Mouse (Mus musculus) B cell, adult 2 months (primary cell): ENCODE results near the gene Susd1.

ENCODE experiments used
- DNase-seq, 2 experiments: peaks; one replicate each; pipeline ENCODE4 v3.0.0; 2022

Susd1 gene

DNA sequence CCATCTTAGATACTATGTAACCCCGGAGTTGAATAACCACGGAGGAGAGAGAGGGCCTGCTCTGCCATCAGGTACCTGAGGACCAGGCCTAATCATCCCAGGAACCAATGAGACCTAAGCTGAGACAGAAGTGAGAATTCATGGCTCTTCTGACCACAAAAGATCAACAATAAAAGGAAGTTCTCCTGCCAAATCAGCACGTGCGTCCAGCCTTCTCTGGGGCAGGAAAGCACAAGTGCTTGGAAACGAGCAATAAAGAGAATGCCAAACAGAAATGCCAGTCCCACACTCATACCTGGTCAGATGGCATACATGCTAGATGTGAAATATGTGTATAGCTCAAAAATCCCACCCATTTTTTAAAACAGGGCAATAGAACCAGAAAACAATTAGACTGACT is 58.6 kb downstream of the Susd1 start:
- DNase-seq: no peak

DNA sequence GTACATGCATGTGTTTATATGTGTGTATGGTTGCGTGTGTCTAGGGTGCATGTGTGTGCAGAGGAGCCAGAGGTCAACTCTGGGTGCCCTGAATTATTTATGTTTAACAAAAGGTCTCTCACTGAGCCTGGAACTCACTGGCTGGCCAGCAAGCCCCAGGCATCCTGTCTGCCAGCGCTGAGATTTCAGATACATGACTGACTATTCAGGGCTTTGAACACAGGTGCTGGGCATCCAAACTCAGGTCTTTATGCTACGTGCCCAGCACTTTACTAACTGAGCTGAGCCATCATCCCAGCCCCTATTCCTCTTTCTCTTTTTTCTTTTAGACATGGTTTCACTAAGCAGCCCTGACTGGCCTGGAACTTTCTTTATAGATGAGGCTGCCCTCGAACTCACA is 59.8 kb downstream of the Susd1 start:
- no peak for DNase-seq

DNA sequence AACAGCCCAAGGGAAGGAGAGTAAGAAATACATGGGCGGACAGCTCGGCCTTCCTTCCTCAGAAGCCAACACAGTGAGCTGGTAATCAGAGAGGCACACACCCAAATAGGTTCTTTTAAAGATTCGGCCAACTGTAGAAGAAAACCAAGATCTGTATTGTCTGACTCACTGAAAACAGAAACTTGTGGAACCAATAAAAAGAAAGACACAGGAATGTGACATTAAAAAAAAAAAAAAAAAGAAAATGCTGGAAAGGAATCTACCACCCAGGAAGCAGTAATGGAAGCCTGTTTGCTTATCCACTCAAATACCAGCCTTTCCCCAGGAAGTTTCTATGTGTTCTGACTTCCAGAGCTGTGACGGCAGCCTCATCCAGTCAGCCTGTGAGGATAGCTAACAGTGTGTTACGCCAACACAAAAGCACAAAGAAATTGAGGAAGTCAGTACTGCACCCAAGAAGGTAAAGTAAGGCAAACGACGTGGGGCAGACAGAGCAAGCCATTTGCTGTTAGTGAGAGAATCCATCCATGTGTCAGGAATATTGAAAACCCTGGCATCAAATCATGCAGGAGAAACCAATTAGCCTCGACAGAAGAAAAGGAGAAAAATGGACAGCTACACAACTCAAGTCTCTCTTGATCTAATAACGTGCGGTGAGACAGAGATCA is 64.0 kb downstream of the Susd1 start:
- no peak for DNase-seq

DNA sequence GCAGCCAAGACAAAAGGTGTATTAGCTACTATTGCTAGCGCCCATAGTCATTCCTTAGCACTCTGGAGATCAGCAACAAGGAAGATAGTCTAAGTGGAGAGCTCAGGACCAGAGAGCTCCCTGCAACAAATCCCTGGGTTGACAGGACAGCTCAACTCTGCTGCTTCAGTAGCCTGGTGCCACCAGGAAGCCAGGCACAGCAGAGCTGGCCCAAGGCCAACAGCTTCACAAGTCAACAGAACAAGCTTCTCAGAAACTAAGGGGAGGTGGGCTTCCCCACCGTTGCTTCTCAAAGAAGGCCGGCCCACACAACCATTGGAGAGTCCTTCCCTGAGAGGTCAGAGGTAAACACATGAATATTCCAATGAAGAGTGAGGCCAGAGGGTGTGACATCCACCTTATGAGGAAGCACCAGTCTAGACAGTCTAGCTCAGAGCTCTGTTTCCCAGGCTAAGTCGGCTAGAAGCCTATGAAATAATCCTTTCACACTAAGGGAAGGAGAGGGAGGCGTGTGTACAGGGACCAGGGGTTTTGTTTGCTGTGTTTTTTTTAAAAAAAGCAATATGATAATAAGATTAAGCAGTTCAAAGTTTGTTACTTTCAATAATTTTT is 65.8 kb downstream of the Susd1 start:
- DNase-seq: no peak

DNA sequence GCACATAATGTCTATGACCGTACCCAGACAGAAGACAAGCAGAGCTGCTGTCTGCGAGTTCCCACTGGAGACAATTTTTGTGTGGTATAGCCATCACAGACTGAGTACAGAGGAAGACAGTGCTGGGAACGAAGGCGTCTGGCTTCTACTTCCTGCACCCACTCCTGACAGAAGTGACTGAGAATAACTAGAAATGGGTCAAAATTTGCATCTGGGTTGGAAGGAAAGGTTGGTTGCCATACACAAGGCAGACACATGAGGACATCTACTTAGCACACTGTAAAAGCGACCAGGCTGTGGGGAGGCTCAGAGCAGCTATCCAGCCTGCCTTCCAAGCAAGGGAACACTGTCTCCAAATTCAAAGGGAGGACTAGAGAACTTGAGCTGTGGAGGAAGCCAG is 66.5 kb downstream of the Susd1 start:
- DNase-seq: no peak

DNA sequence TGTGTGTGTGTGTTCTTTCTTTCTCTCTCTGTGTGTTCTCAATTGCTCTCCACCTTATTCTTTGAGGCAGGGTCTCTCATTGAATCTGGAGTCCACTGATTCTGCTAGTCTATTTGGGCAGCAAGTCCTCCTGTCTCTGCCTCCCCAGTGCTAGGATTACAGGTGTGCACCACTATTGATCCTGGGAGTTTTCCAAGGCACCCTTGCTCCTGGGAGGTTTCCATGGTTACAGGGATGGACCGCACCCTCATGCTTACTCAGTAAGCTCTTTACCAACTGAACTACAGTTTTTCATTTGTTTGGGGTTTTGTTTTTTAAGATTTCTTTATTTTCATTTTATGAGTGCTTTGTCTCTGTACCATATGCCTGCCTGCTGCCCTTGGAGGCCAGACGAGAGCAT is 68.5 kb downstream of the Susd1 start:
- DNase-seq: no peak

DNA sequence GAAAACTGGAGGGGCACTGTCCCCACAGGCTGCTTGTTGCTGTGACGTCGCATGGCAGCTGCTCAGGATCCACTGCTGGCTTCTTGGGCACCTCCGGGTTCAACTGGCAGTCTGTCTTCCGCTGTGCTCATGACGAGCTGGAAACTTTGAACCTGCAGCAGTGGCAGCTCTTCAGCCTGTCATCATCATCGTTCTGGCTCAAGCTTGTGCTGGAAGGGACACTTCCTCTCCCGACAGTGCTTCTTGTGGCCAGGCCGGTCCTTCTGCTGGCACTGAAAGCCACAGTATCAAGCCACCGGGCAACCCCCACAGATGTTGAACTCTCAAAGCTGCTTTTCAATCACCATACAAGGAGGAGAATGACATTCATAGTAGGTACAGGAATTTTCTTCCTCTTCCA is 70.3 kb downstream of the Susd1 start:
- DNase-seq: no peak

DNA sequence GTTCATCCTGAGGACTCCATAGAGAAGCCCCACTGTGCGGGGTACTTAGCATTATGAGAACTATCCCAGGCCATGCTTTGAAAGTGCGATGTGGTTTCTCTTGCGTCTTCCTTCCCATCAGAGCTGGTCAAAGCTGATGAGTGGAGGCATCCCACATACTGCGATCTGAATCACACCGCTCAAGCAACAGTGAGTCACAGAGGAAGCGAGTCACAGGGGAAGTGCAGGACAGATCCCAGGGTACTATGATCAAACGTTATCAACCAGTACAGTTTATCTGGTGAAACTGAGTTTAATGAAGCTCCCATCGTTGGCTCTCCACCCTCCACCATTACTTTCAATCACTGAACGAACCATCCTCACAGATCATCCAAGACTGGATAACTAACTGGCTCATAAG is 72.2 kb downstream of the Susd1 start:
- no peak for DNase-seq

DNA sequence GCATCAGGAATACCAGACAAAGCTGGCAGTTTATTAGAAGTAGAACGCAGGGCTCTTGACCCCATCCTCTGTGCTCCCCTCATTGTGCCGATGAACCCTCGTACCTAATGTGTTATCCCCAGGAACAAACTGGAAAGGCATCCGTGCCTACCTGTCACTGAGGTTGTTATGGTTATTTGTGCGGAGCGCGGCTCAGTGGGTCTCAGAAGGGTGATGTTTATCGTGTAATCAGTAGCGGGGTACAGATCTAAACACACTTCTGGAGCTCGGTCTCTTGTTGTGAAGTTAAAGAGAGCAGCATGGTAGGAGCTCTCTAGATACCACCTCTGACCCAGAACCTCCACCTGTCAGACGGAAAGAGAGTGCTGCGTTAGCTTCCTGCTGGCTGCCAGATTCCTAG is 72.9 kb downstream of the Susd1 start:
- no peak for DNase-seq

DNA sequence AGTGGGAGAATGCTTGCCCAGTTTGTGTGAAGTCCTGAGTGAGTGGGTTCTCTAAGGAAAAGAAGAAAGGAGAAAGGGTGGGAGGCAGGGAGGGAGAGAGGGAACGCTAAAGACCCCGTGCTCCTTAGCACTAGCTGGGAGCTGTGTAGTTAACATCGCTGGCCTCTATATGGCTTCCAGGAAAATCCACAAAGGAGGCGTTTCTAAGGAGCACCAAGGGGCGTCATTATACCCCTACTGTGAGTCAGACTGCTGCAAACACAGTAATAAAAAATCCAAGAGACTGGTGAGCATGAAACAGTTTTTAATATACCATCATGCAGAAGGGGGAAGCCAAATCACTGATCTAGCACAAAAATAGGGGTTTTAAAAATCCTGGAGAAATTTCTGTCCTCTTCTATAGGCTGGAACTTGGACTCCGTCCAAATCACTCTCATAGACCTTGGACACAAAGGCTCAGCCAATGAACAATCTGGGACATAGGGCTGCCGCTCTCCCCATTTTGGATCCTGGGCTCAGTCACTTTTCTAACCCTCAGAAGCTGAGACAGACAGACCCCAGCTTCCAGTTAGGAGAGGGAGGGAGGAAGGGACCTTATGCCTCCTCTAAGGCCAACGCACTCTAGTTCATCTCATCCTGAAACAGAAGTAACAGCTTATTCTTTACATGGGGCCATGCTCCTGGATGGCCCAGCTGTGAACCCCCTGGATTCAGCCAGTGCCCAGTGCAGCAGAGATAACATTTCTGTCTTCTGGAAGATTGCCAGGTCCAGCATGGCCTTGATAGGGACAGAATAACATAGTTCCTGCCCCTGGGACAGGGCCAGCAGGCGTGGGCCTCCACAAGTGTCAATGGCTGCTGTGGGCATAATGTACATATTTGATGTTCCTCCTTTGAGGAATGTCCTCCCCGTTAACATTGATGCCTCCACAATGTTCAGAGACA is 73.9 kb downstream of the Susd1 start:
- DNase-seq: no peak

DNA sequence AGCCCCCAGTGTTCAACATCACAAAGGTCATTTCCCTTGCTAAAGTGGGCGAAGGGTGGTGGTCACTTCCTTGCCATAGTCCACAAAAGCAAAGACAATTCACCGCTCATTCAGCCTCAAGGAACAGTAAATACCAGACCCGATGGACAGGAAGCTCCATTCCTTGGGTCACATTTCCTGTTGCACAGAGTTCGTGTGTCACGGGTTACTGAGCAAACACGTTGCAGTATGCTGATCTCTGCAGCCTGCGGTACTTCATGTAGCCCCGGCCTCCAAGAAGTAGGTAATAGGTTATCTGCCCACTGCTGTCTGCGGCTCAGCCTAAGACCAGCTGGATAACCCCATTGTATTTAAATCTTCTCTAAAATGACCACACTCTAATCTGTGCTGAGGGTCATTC is 75.4 kb downstream of the Susd1 start:
- no peak for DNase-seq

DNA sequence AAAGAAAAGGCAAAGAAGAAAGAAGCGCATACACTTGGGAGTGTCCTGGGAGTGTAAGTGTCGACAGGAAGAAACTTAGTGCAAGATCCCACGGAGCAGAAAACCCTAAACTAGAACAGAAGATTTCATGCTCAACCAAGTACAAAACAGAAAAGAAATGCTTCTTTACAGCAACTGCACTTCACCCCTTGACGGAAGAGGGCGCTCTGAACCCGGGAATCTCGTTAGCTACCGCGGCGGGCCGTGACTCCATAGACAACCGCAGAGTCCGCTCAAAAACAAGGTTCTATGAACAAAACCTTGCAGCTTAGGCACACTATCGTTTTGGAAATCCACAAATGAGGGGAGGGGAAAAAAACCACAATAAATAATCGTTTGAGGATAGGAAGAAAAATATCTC is 77.7 kb downstream of the Susd1 start:
- DNase-seq: peak; percentile 88

DNA sequence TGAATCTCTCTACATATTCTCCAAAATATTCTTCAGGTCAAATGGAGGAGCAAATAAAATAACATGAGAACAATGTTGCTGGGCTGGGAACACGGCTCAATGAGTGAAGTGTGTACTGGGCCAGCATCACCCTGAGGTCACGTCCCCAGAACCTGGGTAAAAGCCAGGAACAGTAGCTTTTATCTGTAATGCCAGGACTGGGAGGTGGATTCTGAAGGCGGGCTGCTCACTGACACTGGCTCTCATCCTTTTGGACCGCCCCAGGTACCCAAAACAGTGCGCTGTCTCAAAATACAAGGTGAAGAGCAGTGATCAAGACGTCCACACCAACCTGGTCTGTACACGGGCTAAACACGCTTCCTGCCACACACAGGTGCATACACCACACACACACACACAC is 78.5 kb downstream of the Susd1 start:
- no peak for DNase-seq

DNA sequence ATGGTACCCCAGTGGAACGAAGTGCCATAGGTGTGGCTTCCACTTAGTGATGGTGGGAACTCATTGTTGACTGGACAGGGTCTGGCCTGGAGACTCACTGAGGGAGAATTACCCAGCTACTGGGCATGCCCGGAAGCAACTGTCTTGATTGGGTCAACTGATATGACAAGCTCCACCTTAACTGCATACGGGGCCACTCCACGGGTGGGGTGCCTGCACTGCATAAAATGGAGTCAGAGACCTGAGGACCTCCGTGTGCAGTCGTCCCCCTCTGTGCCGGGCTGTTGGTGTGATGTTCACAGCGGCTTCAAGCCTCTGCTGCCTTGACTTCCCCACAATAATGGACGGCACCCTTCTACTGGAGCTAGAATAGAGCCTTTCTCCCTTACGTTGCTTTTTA is 79.5 kb downstream of the Susd1 start:
- no peak for DNase-seq

DNA sequence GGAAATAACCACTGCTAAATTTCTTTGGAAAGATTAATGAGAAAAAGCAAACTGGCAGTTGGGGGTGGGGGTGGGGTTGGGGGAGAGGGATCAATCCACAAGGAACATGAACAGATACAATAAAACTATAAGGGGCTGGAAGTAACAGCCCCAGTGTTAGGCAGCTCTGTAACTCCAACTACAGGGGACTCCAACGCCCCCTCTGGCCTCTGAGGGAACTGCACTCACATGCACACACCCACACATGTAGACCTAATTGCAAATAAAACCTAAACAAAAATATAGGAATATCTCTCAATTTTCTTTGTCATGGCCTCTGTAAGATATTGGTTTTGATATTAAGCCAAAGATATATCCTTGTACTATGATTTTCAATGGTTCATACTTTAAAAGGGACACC is 83.0 kb downstream of the Susd1 start:
- DNase-seq: peak; percentile 26 to 28

DNA sequence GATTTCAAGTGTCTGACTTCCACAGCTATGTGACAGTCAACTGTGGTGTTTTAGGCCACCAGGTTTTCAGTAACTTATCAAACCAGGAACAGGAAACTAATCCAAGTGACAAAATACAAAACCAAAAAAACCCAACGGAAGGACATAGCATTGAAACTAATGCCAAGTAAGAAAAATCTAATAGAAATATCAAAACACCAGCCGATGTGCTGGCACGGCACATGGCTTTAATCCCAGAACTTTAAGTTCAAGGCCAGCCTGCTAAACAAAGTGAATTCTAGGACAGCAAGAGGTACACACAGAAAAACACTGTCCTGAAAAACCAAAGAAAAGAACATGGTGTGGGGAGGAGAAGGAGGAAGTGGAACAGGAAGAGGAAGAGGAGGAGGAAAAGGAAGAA is 83.8 kb downstream of the Susd1 start:
- DNase-seq: no peak

DNA sequence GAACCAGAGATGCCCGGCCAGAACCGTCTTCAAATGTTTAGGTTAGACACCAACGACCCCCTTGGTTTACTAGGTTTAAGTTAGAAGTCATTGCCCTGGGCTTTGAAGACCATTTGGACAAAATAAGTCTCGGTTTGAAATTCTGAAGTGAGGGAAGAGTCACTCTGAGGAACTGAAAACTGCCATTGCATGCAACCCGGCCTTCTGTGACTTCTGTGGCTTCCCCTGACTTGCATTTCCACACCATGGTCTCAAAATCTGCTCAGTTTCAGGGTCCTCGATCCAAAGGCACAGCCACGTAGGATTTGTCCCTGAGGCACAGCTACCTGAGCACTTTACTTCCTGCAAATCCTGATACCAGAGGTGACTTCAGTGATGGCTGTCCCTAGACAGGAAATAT is 86.5 kb downstream of the Susd1 start:
- peak in 1 of 2 experiments; percentile 6 for DNase-seq

DNA sequence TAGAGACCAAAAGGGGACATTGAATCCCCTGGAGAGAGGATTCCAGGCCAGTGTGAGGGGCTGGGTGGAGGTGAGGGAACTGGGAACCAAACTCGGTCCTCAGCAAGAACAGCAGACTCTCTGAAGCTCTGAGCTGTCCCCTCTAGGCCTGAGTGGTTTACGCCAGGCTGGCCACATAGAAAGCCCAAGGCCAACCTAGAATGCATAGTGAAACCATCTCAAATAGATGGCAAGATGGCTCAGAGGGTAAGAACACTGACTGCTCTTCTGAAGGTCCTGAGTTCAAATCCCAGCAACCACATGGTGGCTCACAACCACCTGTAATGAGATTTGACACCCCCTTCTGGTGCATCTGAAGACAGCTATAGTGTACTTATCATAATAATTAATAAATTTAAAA is 88.1 kb downstream of the Susd1 start:
- DNase-seq: no peak

DNA sequence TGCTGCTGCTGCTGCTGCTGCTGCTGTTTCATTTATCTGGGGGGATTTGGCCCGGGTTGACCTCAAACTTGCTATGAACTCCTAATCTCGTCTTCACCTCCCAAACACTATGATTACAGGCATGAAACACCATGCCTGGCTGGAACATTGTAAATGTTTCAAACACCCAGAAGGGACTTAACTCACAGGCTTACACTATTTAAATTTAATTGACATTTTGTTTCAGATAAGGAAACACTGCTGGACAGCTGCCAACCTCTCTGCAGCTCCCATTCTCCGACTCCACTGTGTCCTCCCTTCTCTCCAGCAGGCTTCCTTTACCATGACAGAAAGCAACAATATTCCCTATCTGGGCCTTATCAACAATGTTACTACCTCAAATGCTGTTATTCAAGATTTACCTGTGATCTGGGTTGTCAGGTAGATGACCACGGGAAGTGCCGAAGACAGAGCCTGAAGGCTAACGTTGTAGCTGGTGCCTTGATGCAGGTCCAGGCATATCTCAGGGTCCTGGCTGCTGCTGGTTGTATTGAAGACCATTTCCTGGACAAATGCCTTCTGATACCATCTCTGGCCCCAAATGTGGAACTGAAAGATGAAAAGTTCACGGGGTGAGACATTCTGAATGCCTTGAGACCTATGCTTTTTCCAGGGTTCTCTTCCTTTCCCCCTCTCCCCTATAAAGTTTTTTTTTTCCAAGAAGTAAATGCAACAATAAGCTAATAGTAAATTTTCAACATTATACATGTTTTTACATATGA is 88.8 kb downstream of the Susd1 start:
- DNase-seq: no peak

DNA sequence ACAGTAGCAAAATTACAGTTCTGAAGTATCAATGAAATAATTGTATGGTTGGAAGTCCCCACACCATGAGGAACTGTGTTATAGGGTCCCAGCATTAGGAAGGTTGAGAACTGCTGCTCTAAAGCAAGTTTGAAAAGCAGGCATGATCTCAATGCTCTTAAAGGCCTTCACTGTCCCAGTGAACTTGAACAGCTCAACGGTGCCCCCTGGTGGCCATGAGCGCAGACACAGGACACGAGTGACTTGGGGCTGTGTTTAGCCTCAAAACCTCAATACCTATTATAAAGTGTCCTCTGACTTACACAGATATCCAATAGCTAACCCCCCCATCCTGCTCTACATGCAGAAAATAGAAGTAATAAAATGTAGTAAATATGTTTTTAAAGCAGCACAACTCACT is 97.7 kb downstream of the Susd1 start:
- DNase-seq: peak; percentile 97 to 98

DNA sequence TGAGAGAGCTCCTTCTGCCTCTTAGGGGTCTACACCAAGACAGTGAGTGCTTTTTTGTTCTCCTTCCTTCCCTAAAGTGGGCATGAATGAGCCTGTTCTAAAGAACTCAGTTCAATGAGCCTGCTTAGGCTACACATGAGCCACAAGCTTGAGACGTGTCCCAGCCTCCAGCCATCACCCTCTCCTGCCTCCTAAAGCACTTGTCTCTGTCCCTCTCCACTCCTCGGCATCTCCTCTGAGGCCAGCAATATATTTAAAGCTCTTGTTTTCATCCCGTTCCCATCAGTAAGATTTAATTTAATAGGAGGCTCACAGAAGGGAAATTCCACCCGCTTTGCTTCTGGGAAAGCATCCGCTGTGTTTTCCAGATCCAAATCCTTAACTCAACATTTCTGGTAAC is 98.4 kb downstream of the Susd1 start:
- DNase-seq: peak; percentile 15 to 22

DNA sequence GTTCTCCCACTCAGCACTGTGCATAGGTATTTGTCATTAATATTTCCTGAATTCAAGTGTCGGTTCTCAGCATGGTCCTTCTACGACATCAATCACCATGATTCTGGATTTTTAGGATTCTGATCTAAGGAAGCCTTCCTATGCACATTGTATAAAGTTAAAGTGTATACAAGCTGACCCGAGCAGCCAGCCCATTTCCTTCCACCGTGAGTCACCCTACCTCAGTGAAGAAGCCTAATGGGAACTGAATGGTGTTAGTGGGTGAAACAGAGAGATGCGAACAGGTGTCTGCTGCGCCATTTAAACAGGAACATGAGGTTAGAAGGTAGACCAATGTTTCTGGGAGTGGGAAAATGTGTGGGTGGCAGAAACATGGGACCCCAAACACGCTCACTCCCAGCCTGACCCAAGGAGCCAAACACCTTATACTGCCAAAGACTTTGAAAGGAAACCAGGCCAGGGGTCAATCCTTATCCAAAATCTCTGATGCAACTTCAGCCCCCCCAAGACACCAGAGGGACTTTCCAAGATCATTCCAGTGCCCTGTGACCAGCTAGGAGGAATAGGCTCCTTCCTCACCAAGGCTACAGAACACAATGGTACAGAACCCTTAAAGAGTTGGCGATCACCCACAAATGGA is 99.4 kb downstream of the Susd1 start:
- peak; percentile 12 to 18 for DNase-seq

DNA sequence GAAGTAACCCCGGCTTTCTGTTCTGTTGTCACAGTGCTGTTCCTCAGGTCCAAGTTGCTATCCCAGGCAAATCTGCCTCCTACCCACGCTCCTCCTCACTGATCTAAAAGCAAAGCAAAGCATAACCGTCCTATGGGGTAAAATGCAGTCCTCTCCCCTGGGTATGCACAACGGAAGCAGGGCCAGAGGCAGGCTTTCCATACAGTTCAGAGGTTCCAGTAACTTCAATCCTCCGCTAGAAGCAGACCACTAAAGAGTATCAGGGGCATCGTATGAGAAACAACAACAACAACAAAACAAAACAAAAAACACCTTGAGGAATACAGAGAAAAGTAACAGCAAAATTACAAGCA is 100.9 kb downstream of the Susd1 start:
- no peak for DNase-seq
